Mouse (Mus musculus) embryo, embryonic 11 days (tissue): ENCODE data around the gene Pyurf.
A peak's percentile ranks its signal among the peaks of the same experiment; 100 is the strongest.

Experiments
- DNase-seq: peaks from one replicate; pipeline ENCODE4 v3.0.0-alpha.2; 2015

Gene Pyurf

GRCm38 (mm10) chr6:57691467-57692261, at the start of gene Pyurf:
Pyurf (minus strand) TSS chr6:57692078.
- peak; percentile 92 for DNase-seq

GRCm38 (mm10) chr6:57721347-57721746, 29.5 kb upstream of the Pyurf start:
- DNase-seq, result no peak

- no peak for DNase-seq
Observed at GRCm38 (mm10) chr6:57711726-57712125, 19.8 kb upstream of the Pyurf start.

- DNase-seq, result no peak
Observed at GRCm38 (mm10) chr6:57706721-57707120, 14.8 kb upstream of the Pyurf start.

GRCm38 (mm10) chr6:57703703-57704102, 11.8 kb upstream of the Pyurf start:
- no peak for DNase-seq

GRCm38 (mm10) chr6:57702743-57703499, 11.0 kb upstream of the Pyurf start:
- DNase-seq, result peak; percentile 97

- peak; percentile 56 for DNase-seq
Observed at GRCm38 (mm10) chr6:57702376-57702742, 10.5 kb upstream of the Pyurf start, which contains the start of gene Lancl2. Lancl2 (plus strand) TSS chr6:57702540.

- DNase-seq, result no peak
Observed at GRCm38 (mm10) chr6:57701686-57702085, 9.8 kb upstream of the Pyurf start.

GRCm38 (mm10) chr6:57693116-57693515, 1.2 kb upstream of the Pyurf start:
- no peak for DNase-seq

GRCm38 (mm10) chr6:57684156-57684555, 7.7 kb downstream of the Pyurf start:
- DNase-seq, result no peak

GRCm38 (mm10) chr6:57661295-57661694, 30.6 kb downstream of the Pyurf start:
- DNase-seq, result no peak

GRCm38 (mm10) chr6:57647256-57647655, 44.6 kb downstream of the Pyurf start:
- DNase-seq, result no peak

- peak; percentile 28 for DNase-seq
Observed at GRCm38 (mm10) chr6:57641789-57642188, 50.1 kb downstream of the Pyurf start.

GRCm38 (mm10) chr6:57639531-57639930, 52.3 kb downstream of the Pyurf start:
- no peak for DNase-seq
